Mouse (Mus musculus) cerebellum, adult 9-11 months (tissue): ENCODE data around the gene Eps8l1.
"Not testable (repeated sequence)": the region's sequence is repeated elsewhere in the genome, so short reads cannot be mapped to it uniquely, and the experiment has no call there.

ENCODE experiments used
- DNase-seq: peaks from one replicate; pipeline ENCODE4 v3.0.0; 2022

Eps8l1 gene

GRCm38 (mm10) chr7:4460576-4461434, at the start of gene Eps8l1:
TSS of gene Eps8l1 (plus strand) at chr7:4460674.
- DNase-seq = no peak

GRCm38 (mm10) chr7:4412406-4412805, 48.1 kb upstream of the Eps8l1 start:
- DNase-seq = not testable (repeated sequence)

- DNase-seq = no peak
Observed at GRCm38 (mm10) chr7:4419681-4420080, 40.8 kb upstream of the Eps8l1 start.

GRCm38 (mm10) chr7:4420230-4420629, 40.2 kb upstream of the Eps8l1 start:
- no peak for DNase-seq

- peak; percentile 87 for DNase-seq
Observed at GRCm38 (mm10) chr7:4427161-4427912, 33.1 kb upstream of the Eps8l1 start.

- DNase-seq = no peak
Observed at GRCm38 (mm10) chr7:4430246-4430844, 30.1 kb upstream of the Eps8l1 start.

- DNase-seq = no peak
Observed at GRCm38 (mm10) chr7:4431548-4431947, 28.9 kb upstream of the Eps8l1 start.

- no peak for DNase-seq
Observed at GRCm38 (mm10) chr7:4432026-4432425, 28.4 kb upstream of the Eps8l1 start.

GRCm38 (mm10) chr7:4437721-4438120, 22.8 kb upstream of the Eps8l1 start:
- DNase-seq = peak; percentile 1

GRCm38 (mm10) chr7:4440549-4440948, 19.9 kb upstream of the Eps8l1 start:
- DNase-seq = no peak

GRCm38 (mm10) chr7:4445216-4445791, 15.2 kb upstream of the Eps8l1 start, which contains the start of gene Rdh13:
TSS of gene Rdh13 (minus strand) at chr7:4445649.
- DNase-seq = peak; percentile 93

GRCm38 (mm10) chr7:4447138-4447537, 13.3 kb upstream of the Eps8l1 start:
- DNase-seq = peak; percentile 46

GRCm38 (mm10) chr7:4448439-4448838, 12.0 kb upstream of the Eps8l1 start:
- no peak for DNase-seq

- DNase-seq = no peak
Observed at GRCm38 (mm10) chr7:4449211-4449610, 11.3 kb upstream of the Eps8l1 start.

- DNase-seq = no peak
Observed at GRCm38 (mm10) chr7:4452644-4453043, 7.8 kb upstream of the Eps8l1 start.

- DNase-seq = no peak
Observed at GRCm38 (mm10) chr7:4464194-4464824, 3.8 kb downstream of the Eps8l1 start.

- no peak for DNase-seq
Observed at GRCm38 (mm10) chr7:4467801-4468200, 7.3 kb downstream of the Eps8l1 start.

- DNase-seq = peak; percentile 73
Observed at GRCm38 (mm10) chr7:4470275-4471178, 10.1 kb downstream of the Eps8l1 start.

GRCm38 (mm10) chr7:4471179-4471555, 10.7 kb downstream of the Eps8l1 start:
- peak; percentile 72 for DNase-seq

- no peak for DNase-seq
Observed at GRCm38 (mm10) chr7:4473940-4474339, 13.5 kb downstream of the Eps8l1 start.

GRCm38 (mm10) chr7:4478021-4478795, 17.7 kb downstream of the Eps8l1 start:
- peak; percentile 83 for DNase-seq
